Mouse (Mus musculus) stomach, embryonic 14.5 days (tissue): ENCODE measurements around the gene Tpgs1. TPM values are rescaled to one million over a fixed set of nuclear protein-coding genes. Genes with fewer than 3 reads are reported as not detected.

Source experiments
- ATAC-seq: fragments of 200-750 bp; cut with Nextera tagmentation; 2 replicates; pipeline ENCODE4 v1.8.0; 2017; ENCODE audit warnings: low read depth, moderate TSS enrichment; ENCODE audit not compliant: insufficient number of reproducible peaks, insufficient read depth, low FRiP score
- H3K27ac ChIP-seq: fragments of 300-500 bp; sonication (generic); 2 replicates; pipeline ENCODE4 v1.5.1; 2014; ENCODE audit warnings: mild to moderate bottlenecking, low read length, moderate library complexity, mixed read lengths
- H3K27me3 ChIP-seq: fragments of 300-500 bp; sonication (generic); 2 replicates; pipeline ENCODE4 v1.6.1; 2014; ENCODE audit warnings: low read length, control low read depth, mixed read lengths; ENCODE audit not compliant: control insufficient read depth, insufficient read depth
- H3K36me3 ChIP-seq: fragments of 300-500 bp; sonication (generic); 2 replicates; pipeline ENCODE4 v1.6.1; 2014; ENCODE audit warnings: mild to moderate bottlenecking, control low read depth, low read length, moderate library complexity, mixed read lengths; ENCODE audit not compliant: control insufficient read depth, insufficient read depth
- H3K4me1 ChIP-seq: fragments of 300-500 bp; sonication (generic); 2 replicates; pipeline ENCODE4 v1.6.1; 2014; ENCODE audit warnings: low read length, control low read depth, mixed read lengths; ENCODE audit not compliant: control insufficient read depth, insufficient read depth
- H3K4me2 ChIP-seq: fragments of 300-500 bp; sonication (generic); replicated peaks from 2 replicates; pipeline ENCODE4 v1.6.1; 2014; ENCODE audit warnings: low read depth, low read length, control low read depth
- H3K4me3 ChIP-seq: fragments of 300-500 bp; sonication (generic); 2 replicates; pipeline ENCODE4 v1.5.1; 2014; ENCODE audit warnings: low read depth, low read length, control low read depth
- H3K9ac ChIP-seq: fragments of 300-500 bp; sonication (generic); replicated peaks from 2 replicates; pipeline ENCODE4 v1.6.1; 2014; ENCODE audit warnings: low read depth, mild to moderate bottlenecking, control low read depth, low read length, moderate library complexity, mixed read lengths
- H3K9me3 ChIP-seq: fragments of 300-500 bp; sonication (generic); 2 replicates; pipeline ENCODE4 v1.6.1; 2016; ENCODE audit warnings: low read depth, low read length, control low read depth; ENCODE audit not compliant: control insufficient read depth
- WGBS: fragments of 180-500 bp; shearing (Covaris S2); extraction: QIAGEN DNeasy Blood & Tissue Kit; methylation state at CpG from one replicate; pipeline ENCODE4 v1.1.7; 2014; 5-methylcytosine and 5-hydroxymethylcytosine counted together
- polyA plus RNA-seq: library from polyadenylated mRNA; unstranded; fragments of >200 nt; fragmentation: Nextera tagmentation; extraction: Ambion mirVana; gene quantifications from 2 replicates; pipeline ENCODE4 v1.2.1, GENCODE M21; 2014

Tpgs1 gene
- polyA plus RNA-seq, 1 experiment from 2014 or later, result 64.5 TPM

DNA sequence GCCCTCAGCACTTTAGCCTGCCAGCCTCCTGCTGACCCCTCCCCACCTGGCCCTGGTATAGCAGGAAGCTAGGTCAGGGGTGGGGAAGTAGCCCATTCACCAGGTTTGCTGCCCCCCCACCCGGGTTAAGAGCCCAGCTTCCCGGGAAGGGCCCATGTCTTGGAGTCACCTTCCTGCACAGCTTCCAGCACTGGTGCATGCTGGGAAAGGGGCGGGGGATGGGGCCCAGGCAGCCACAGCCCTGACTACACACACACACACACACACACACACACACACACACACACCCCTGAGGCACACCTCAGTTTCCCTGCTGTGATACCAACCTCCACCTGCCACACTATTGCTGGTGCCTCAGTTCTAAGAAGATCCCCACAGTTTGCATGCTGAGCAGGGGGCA lies 7.3 kb upstream of the Tpgs1 start:
- Histone ChIP-seq H3K27ac (no peak overlapping the region), H3K36me3 (no peaks in the 10 kb centered on the region), H3K9me3 (no peaks in the 10 kb centered on the region), H3K4me1 (no peaks in the 10 kb centered on the region), H3K4me2 (no peak overlapping the region), H3K9ac (no peak overlapping the region), H3K27me3 (no peaks in the 10 kb centered on the region), H3K4me3 (no peak overlapping the region)
- no peak for ATAC-seq
- WGBS, result 54% methylated on average over 3 of the region's 3 CpGs

DNA sequence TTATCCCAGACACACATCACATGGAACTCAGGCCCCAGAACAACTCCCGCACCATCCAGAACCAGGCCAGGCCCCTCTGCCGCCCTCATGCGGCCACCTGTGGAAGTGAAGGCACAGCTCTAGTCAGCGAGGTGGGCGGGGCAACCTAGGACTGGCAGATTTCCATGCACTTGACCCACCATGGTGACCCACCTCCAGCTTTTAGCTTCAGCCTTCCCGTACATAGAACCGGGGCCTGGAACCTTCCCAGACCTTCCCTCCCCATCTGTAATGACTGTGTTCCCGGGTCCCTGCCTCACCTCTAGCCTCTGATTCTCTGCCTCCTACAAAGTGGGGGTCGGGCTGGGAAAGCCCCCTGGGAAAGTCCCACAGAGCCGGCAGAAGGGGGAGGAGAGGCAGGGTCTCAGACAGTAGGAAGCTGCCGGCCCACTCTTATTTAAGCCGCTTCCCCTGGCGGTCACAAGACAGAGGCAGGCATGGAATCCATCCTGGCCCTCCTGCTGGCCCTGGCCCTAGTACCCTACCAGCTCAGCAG lies 5.0 kb upstream of the Tpgs1 start, which contains the start of gene Madcam1:
Gene Madcam1, plus strand, starts transcription at position 429 of the 535 bp plus-strand sequence.
- Histone ChIP-seq H3K27ac (no peak within 1 kb of the TSS), H3K9ac (no peak within 1 kb of the TSS), H3K9me3 (no peaks in the 10 kb centered on the region), H3K36me3 (no peaks in the 10 kb centered on the region), H3K4me1 (no peaks in the 10 kb centered on the region), H3K27me3 (no peaks in the 10 kb centered on the region), H3K4me3 (peak within 1 kb of the TSS; percentile 1; the same call in 1 of the 2 replicates), H3K4me2 (no peak within 1 kb of the TSS)
- peak; percentile 28; the same call in 1 of the 2 replicates for ATAC-seq
- WGBS, result 12% methylated on average over 13 of the region's 13 CpGs

DNA sequence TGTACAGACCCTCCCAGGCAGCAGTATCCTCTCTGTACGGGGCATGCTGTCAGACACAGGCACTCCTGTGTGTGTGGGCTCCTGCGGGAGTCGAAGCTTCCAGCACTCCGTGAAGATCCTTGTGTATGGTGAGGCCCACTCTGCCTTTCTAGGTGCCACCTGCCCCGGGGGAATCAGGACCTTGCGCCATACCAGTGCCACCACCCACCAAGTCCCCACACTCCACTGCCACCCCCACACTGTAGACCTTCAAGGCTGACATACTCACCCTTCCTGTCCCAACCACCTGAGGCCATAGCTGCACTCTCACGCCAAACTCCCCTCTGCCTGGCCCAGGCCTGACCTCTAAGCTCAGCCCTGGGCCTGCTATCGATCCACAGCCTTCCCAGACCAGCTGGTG lies 4.1 kb upstream of the Tpgs1 start:
- no peak for ATAC-seq
- H3K4me2 ChIP-seq, result no peak overlapping the region
- no peaks in the 10 kb centered on the region for H3K27me3 ChIP-seq
- no peak overlapping the region for H3K27ac ChIP-seq
- H3K4me3 ChIP-seq, result peak overlapping the region; percentile 1; the same call in 1 of the 2 replicates
- no peak overlapping the region for H3K9ac ChIP-seq
- H3K4me1 ChIP-seq, result peaks cover under 1% of the 10 kb centered on the region; the same call in 1 of the 2 replicates
- no peaks in the 10 kb centered on the region for H3K36me3 ChIP-seq
- H3K9me3 ChIP-seq, result no peaks in the 10 kb centered on the region
- 80% methylated on average over 8 of the region's 8 CpGs for WGBS

DNA sequence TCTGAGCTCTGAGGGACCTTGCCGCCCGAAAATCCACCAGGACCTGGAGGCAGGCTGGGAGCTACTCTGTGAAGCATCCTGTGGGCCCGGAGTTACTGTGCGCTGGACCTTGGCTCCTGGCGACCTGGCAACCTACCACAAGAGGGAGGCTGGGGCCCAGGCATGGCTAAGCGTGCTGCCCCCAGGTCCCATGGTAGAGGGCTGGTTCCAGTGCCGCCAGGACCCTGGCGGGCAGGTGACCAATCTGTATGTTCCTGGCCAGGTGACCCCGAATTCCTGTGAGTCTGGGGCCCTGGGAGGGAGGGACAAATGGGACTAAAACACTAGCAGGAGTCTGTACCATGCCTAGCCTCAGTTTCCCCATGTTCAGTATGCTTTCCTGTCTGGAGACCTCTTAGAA lies 2.7 kb upstream of the Tpgs1 start:
- Histone ChIP-seq H3K36me3 (no peaks in the 10 kb centered on the region), H3K27ac (no peak overlapping the region), H3K4me2 (no peak overlapping the region), H3K9me3 (no peaks in the 10 kb centered on the region), H3K4me1 (peaks cover 7% of the 10 kb centered on the region), H3K9ac (no peak overlapping the region), H3K4me3 (no peak overlapping the region), H3K27me3 (no peaks in the 10 kb centered on the region)
- WGBS, result 65% methylated on average over 9 of the region's 9 CpGs
- no peak for ATAC-seq

DNA sequence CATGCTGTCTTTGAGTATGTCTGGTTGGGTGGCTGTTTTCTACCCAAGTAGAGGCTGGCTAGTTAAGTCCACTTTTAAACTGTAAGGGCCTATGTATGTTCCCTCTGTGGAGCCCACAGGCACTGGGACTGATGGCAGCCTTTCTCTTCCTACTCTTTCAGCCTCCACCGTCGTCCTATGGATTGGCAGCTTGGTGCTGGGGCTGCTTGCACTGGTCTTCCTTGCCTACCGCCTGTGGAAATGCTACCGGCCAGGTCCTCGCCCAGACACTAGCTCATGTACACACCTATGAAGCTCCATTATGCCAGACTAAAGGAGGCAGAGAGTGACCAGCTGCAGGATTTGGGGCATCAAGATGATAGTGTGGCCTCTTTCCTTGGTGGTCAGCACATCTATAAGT lies 1.1 kb upstream of the Tpgs1 start:
- H3K27ac ChIP-seq, result no peak overlapping the region
- no peaks in the 10 kb centered on the region for H3K9me3 ChIP-seq
- ATAC-seq, result no peak
- H3K4me3 ChIP-seq, result no peak overlapping the region
- H3K9ac ChIP-seq, result no peak overlapping the region
- peaks cover 7% of the 10 kb centered on the region for H3K4me1 ChIP-seq
- WGBS, result 85% methylated on average over 5 of the region's 5 CpGs
- H3K4me2 ChIP-seq, result no peak overlapping the region
- no peaks in the 10 kb centered on the region for H3K27me3 ChIP-seq
- H3K36me3 ChIP-seq, result no peaks in the 10 kb centered on the region

DNA sequence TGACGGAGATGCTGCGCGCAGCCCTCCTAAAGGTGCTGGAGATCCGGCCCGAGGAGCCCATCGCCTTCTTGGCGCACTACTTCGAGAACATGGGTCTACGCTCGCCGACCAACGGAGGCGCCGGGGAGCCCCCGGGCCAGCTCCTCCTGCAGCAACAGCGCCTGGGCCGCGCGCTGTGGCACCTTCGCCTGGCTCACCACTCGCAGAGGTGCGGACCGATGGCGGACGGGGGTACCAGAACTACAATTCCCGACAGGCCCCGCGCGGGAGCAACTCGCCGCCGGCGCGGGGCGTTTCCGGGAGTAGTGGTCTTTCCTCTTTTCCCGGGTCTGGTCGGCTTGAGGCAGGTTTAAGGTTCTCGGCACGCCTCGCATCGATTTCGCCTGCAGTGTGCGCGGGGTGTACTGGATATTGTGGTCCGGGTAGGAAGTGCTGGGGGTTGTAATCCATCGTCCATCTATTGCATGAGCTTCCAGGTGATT lies 448 bp downstream of the Tpgs1 start:
- H3K4me1 ChIP-seq, result peaks cover 7% of the 10 kb centered on the region
- ATAC-seq, result peak; percentile 54; the same call in 1 of the 2 replicates
- under 1% methylated on average over 47 of the region's 47 CpGs for WGBS
- H3K4me3 ChIP-seq, result peak overlapping the region; percentile 96
- peak overlapping the region; percentile 81 for H3K9ac ChIP-seq
- no peaks in the 10 kb centered on the region for H3K9me3 ChIP-seq
- H3K4me2 ChIP-seq, result peak overlapping the region; percentile 83
- H3K36me3 ChIP-seq, result no peaks in the 10 kb centered on the region
- H3K27me3 ChIP-seq, result no peaks in the 10 kb centered on the region
- peak overlapping the region; percentile 94 for H3K27ac ChIP-seq

DNA sequence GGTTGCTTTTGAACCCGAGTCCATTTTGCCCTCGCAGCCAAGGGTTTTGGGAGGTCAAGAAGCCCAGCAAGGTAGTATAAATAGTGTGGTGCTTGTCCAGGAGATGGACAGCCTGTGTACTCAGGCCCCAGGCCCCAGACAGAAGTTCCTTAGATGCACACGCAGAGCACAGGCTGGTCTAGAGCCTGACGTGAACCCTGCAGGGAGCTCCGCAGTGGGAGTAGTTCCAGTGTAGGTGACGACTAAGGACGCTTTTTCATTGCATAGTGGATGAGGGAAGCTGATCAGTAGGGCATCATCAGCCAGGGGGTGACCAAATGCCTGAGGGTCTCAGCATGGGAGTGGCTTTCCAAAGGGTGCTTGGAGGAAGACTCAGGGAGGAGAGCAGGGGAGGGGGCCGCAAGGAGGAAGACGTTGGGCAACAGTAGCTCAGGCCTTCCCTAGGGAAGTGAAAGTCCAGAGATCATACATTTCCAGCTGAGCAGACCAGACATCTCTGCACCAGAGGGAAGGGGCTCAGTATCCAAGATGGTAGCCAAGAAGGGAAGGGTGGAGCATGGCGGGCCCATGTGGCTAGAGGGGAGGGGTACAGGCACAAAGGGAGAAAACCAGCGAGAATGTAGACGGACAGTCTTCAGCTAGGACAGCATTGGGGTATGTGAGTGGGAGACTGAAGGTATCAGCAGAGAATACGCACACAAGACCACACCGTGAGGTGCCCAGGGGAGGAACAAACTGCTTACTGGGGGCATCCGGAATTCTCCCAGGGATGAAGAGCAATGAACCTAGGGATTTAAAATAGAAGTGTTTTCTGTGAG lies 1.1 kb downstream of the Tpgs1 start:
- no peaks in the 10 kb centered on the region for H3K9me3 ChIP-seq
- peak overlapping the region; percentile 96 for H3K4me3 ChIP-seq
- H3K9ac ChIP-seq, result peak overlapping the region; percentile 81
- H3K36me3 ChIP-seq, result no peaks in the 10 kb centered on the region
- peak overlapping the region; percentile 94; the same call in 1 of the 2 replicates for H3K27ac ChIP-seq
- H3K4me2 ChIP-seq, result peak overlapping the region; percentile 83
- no peak; the same call in 1 of the 2 replicates for ATAC-seq
- H3K4me1 ChIP-seq, result peaks cover 7% of the 10 kb centered on the region
- 34% methylated on average over 15 of the region's 15 CpGs for WGBS
- no peaks in the 10 kb centered on the region for H3K27me3 ChIP-seq

DNA sequence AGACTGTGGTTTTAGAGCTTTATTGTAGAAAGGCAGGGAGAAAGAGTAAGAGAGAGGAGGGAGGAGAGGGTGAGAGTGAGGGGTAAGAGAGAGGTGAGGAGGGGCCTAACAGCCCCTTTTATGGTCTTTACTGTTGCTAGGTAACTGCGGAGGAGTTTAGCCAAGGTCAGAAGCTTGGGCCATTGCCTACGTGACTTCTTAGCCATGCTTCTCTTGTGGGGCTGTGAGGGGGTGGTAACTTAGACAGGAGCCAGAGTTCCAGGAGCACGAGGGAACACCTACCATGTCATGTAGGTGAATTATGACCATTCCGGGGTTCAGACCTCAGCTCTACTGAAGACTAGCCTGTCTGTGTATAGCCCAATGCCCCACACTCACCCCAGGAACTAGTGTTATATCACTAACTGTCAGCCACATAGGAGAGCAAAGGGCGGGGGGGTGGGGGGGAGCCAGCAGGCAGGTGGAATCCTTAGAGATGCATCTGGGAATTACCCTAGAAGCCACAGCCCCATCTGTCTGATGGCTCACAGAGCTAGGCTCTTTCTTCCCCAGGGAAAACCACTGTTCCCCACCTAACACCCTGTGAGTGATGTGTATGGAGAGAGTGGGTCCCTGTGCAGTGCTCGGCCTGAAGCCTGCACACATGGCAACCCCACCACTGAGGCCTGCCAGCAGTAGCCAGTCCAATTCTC lies 2.4 kb downstream of the Tpgs1 start:
- Histone ChIP-seq H3K4me2 (no peak overlapping the region), H3K9ac (no peak overlapping the region)
- 49% methylated on average over 6 of the region's 6 CpGs for WGBS

More for the DNA sequence above, 2.4 kb downstream of the Tpgs1 start:
- Histone ChIP-seq H3K4me1 (peaks cover 7% of the 10 kb centered on the region), H3K27ac (no peak overlapping the region), H3K9me3 (no peaks in the 10 kb centered on the region), H3K36me3 (no peaks in the 10 kb centered on the region), H3K4me3 (no peak overlapping the region), H3K27me3 (no peaks in the 10 kb centered on the region)
- no peak for ATAC-seq
